Mouse (Mus musculus): ENCODE results near the gene Rgs10. TPM values are rescaled to one million over a fixed set of nuclear protein-coding genes. Genes with fewer than 3 reads are reported as not detected.

Gene Rgs10
- polyA plus RNA-seq, 1 experiment from 2014 or later: 21.9 TPM

DNA sequence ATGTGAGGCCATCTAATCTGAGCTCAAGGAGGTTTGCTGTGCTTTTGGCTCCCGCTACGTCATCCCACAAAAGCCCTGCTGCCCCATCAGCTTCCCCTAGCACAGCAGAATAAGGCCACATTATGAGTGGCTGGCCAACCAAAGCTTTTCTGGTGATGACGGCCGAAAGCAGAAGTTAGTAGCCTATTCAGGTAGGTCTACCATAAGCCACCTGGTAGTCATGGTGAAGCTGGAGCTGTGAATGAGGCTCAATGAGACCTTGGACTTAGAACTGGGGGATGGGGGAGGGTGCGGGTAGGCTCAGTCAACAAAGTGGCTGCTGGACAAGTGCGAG lies 36.1 kb downstream of the Rgs10 start:
- no peaks in the 10 kb centered on the region for H3K9me3 ChIP-seq
- H3K4me3 ChIP-seq: no peak overlapping the region
- ATAC-seq (replicated peaks): no peak
- no peaks in the 10 kb centered on the region for H3K36me3 ChIP-seq
- H3K4me2 ChIP-seq (replicated peaks): no peak overlapping the region
- H3K27ac ChIP-seq (replicated peaks): no peak overlapping the region
- 88% methylated on average over 6 of the region's 6 CpGs for WGBS
- H3K4me1 ChIP-seq: no peaks in the 10 kb centered on the region
- no peaks in the 10 kb centered on the region for H3K27me3 ChIP-seq
- H3K9ac ChIP-seq (replicated peaks): no peak overlapping the region

DNA sequence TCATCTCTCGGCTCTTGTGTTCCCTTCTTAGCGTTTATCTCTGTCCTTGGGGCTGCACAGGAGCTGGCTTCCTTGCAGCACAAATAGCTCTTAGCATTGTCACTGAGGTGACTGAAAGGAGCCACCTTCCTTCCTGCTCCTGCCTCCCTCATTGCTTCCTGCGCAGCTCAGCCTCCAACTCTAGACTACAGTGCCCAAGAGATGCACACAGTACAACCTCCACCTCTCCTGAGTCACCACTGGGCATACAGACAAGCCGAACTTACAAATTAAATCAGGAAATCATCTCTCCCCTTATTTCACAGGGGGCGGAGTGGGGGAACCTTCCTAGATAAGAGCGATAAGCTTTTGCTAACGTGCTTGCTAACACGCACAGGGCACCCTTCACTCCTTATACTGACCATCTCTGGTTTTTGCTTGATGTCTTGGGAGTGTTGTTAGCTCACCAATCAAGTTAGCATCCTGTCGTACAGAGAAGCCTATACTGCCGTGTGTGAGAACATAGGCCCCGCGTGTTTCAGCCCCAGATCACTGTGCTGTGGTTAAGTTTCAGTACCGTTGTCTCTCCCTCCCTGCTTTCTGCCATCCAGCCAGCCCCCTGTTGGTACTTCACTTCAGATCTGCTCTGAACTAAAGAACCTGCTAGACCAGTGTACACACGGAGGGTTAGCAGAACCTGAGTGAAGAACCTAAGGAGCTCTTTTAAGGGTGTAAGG lies 36.6 kb downstream of the Rgs10 start:
- Histone ChIP-seq H3K27ac (replicated peaks) (no peak overlapping the region), H3K4me2 (replicated peaks) (no peak overlapping the region), H3K4me1 (no peaks in the 10 kb centered on the region), H3K27me3 (no peaks in the 10 kb centered on the region), H3K4me3 (no peak overlapping the region), H3K9ac (replicated peaks) (no peak overlapping the region), H3K9me3 (no peaks in the 10 kb centered on the region), H3K36me3 (no peaks in the 10 kb centered on the region)
- 90% methylated on average over 14 of the region's 14 CpGs for WGBS
- no peak for ATAC-seq (replicated peaks)

DNA sequence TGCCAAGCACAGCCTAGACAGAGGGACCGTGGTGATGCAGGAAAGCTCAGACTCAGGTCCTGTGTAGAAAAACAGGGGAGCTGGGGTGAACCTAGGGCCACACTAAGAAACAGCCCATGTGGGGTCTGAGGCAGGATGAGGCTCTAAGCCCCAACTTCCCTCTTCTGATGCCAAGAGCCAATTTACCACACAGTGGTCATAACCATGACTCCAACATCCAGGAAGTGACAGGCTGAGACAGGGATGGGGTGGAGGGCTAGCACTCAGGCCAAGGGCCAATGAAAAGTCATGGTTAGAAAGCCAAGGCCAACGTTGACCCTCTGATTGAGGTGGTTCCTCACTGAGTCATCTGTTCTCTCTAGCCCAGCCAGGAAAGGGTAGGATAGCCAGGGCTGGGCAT lies 37.6 kb downstream of the Rgs10 start:
- no peak for ATAC-seq (replicated peaks)
- Histone ChIP-seq H3K9ac (replicated peaks) (no peak overlapping the region), H3K36me3 (no peaks in the 10 kb centered on the region), H3K27ac (replicated peaks) (no peak overlapping the region), H3K4me2 (replicated peaks) (no peak overlapping the region), H3K9me3 (no peaks in the 10 kb centered on the region), H3K27me3 (no peaks in the 10 kb centered on the region), H3K4me3 (no peak overlapping the region), H3K4me1 (no peaks in the 10 kb centered on the region)
- WGBS: 94% methylated on average over 2 of the region's 2 CpGs

DNA sequence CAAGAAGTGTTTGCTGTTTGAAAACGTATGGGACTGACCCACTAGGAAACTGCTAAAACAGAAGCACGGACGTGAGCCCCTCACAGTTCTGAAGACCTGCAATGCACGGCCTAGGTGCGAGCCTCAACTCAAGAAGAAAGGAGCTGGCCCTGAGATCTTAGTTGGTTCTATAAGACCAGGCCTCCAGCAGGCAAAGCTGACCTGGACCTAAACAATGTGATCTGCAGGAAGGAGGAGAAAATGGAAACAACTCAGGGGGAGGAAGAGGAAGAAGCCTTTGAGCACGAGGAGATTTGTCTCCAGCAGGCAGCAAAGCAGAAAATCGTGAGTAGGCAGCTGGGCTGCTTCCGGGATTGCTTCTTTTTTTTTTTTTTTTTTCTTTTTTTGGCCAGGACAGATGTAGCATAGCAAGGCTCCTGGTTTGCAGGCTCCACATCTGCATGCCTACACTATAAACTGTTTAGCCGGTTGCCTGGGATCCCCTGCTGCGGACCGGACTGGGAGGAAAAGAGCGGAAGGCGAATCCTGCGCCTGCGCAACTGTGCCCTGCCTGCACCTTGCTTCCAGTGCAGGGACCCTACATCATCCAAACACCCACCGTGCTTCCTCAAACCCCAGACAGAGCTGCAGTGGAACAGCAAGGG lies 39.3 kb downstream of the Rgs10 start:
- ATAC-seq (replicated peaks): no peak
- H3K27me3 ChIP-seq: no peaks in the 10 kb centered on the region
- H3K36me3 ChIP-seq: no peaks in the 10 kb centered on the region
- no peak overlapping the region for H3K4me3 ChIP-seq
- H3K4me1 ChIP-seq: no peaks in the 10 kb centered on the region
- WGBS: 66% methylated on average over 16 of the region's 16 CpGs
- no peak overlapping the region for H3K9ac ChIP-seq (replicated peaks)
- no peak overlapping the region for H3K4me2 ChIP-seq (replicated peaks)
- H3K9me3 ChIP-seq: no peaks in the 10 kb centered on the region
- H3K27ac ChIP-seq (replicated peaks): no peak overlapping the region

DNA sequence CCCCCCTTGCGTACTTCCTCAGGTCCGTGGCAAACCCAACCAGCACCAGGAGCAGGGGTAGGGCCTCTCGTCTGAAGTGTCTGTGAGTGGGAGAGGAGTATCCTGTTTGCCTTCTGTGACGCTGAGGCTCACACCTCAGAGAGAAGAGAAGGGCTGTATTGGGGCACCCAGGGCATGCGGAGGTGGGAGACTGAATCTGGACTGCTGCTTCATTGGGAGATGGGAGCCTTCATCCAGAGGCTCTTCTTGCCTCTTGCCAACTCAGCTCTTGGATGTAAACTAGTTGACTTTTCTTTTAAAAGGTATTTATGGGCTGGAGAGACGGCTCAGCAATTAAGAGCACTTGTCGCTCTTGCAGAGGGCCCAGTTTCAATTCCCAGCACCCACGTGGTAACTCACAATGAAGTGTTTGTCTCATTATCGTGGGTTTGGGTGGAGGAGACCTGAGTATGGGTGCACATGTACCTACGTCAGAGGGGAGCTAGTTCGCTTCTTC lies 42.3 kb downstream of the Rgs10 start:
- no peak overlapping the region for H3K27ac ChIP-seq (replicated peaks)
- no peaks in the 10 kb centered on the region for H3K4me1 ChIP-seq
- no peak for ATAC-seq (replicated peaks)

DNA sequence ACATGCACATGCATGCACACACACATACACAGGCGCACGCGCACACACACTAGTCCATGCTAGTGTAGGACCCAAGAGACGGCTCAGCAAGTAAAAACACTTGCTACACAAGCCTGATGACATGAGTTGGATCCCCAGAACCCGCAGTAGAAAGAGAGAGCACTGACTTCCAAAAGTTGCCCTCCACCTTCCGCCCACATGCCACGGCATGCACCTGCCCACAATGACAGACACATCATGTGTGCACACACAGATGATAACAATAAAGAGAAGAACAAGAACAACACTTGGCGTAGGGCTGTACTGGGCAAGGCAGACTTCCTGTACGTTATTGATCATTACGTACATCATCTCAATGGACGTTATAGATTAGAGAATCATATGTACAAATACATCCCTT lies 44.4 kb downstream of the Rgs10 start:
- no peak overlapping the region for H3K4me3 ChIP-seq
- no peak overlapping the region for H3K27ac ChIP-seq (replicated peaks)
- no peak overlapping the region for H3K9ac ChIP-seq (replicated peaks)
- no peaks in the 10 kb centered on the region for H3K9me3 ChIP-seq
- no peaks in the 10 kb centered on the region for H3K4me1 ChIP-seq
- H3K4me2 ChIP-seq (replicated peaks): no peak overlapping the region
- H3K27me3 ChIP-seq: no peaks in the 10 kb centered on the region
- WGBS: 95% methylated on average over 11 of the region's 11 CpGs
- no peak for ATAC-seq (replicated peaks)
- no peaks in the 10 kb centered on the region for H3K36me3 ChIP-seq

More for the DNA sequence above, 42.3 kb downstream of the Rgs10 start:
- H3K4me3 ChIP-seq: no peak overlapping the region
- no peaks in the 10 kb centered on the region for H3K36me3 ChIP-seq
- H3K4me2 ChIP-seq (replicated peaks): no peak overlapping the region
- no peaks in the 10 kb centered on the region for H3K9me3 ChIP-seq
- H3K9ac ChIP-seq (replicated peaks): no peak overlapping the region
- H3K27me3 ChIP-seq: no peaks in the 10 kb centered on the region
- 83% methylated on average over 11 of the region's 11 CpGs for WGBS

DNA sequence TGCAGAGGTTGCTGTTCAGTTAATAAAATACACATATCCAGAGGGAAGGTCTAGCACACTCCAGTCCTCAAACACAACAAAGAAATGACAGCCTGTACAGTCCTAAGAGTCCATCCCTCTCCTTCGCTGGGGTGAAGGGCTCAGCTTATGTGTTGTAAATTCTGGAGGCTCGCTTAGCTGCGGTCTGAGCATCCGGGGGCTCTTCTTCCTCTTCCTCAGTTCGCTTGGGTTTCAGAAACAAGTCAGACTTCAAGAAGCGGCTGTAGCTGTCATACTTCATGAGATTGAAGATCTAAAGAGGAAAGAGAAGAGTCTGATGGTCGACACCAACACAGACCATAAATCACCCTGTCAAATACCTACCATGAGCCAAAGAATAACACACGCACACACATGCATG lies 44.8 kb downstream of the Rgs10 start:
- Histone ChIP-seq H3K9me3 (no peaks in the 10 kb centered on the region), H3K4me3 (no peak overlapping the region), H3K9ac (replicated peaks) (no peak overlapping the region), H3K27ac (replicated peaks) (no peak overlapping the region), H3K4me1 (no peaks in the 10 kb centered on the region), H3K4me2 (replicated peaks) (no peak overlapping the region), H3K36me3 (no peaks in the 10 kb centered on the region), H3K27me3 (no peaks in the 10 kb centered on the region)
- no peak for ATAC-seq (replicated peaks)
- 90% methylated on average over 8 of the region's 8 CpGs for WGBS

DNA sequence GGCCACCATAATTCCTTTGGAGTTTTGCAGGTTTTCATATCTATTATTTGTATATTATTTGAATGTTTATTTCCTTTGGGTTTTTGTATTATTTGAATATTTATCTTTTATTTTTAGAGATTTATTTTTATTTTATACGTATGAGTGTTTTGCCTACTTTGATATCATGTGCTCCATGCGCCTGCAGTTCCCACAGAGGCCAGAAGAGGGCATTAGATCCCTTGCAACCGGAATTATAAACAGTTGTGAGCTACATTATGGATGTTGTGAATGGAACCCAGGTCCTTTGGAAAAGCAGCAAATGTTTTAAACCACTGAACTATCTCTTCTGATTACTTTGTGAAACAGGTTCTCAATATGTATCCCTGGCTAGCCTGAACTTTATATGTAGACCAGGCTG lies 46.2 kb downstream of the Rgs10 start:
- H3K4me2 ChIP-seq (replicated peaks): no peak overlapping the region
- H3K4me1 ChIP-seq: no peaks in the 10 kb centered on the region
- no peak overlapping the region for H3K4me3 ChIP-seq
- no peak overlapping the region for H3K27ac ChIP-seq (replicated peaks)
- ATAC-seq (replicated peaks): no peak
- H3K9me3 ChIP-seq: no peaks in the 10 kb centered on the region
- no peaks in the 10 kb centered on the region for H3K27me3 ChIP-seq
- H3K9ac ChIP-seq (replicated peaks): no peak overlapping the region
- H3K36me3 ChIP-seq: no peaks in the 10 kb centered on the region
- WGBS: 46% methylated on average over 3 of the region's 3 CpGs

DNA sequence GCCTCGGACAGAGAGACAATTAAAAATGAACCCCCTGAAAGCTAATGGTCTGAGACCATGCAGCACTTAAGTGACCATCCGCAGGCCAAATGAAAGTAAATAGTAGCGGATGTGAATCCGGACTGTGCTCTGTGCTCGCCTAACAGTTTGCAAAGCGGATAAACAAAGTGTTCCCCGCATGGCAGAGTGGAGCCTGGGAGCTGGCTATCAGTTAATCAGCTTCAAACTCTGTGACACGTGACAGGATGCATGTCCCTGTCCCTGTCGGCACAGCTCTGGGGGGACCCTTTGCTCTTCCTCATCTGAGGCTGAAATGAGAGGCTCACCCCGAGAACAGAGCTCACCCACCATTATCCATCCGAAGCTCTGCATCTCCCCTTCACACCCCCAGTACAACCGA lies 49.2 kb downstream of the Rgs10 start:
- no peak overlapping the region for H3K27ac ChIP-seq (replicated peaks)
- ATAC-seq (replicated peaks): no peak
- no peak overlapping the region for H3K4me3 ChIP-seq
- no peaks in the 10 kb centered on the region for H3K4me1 ChIP-seq
- no peaks in the 10 kb centered on the region for H3K27me3 ChIP-seq
- H3K36me3 ChIP-seq: no peaks in the 10 kb centered on the region
- H3K9ac ChIP-seq (replicated peaks): no peak overlapping the region
- H3K9me3 ChIP-seq: no peaks in the 10 kb centered on the region
- 86% methylated on average over 12 of the region's 12 CpGs for WGBS
- H3K4me2 ChIP-seq (replicated peaks): no peak overlapping the region

DNA sequence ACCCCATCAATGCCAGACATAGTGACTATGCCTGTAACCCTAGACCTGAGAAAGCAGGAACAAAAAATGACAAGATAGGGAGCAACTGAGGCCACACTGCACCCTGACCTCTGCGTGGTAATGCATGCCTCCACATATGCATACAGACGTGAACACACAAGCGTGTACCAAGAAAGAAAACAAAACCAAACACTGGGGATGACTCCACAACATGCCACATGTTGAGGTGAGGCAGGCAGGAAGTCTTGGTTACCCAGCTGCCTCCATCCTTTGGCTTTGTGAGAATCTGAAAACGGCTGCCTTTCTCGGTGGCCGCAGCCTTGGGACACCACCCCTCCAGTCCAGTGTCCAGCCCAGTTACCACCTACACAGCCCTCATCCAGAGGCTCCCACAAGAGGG lies 49.7 kb downstream of the Rgs10 start:
- no peaks in the 10 kb centered on the region for H3K9me3 ChIP-seq
- WGBS: 92% methylated on average over 6 of the region's 6 CpGs
- no peak for ATAC-seq (replicated peaks)

DNA sequence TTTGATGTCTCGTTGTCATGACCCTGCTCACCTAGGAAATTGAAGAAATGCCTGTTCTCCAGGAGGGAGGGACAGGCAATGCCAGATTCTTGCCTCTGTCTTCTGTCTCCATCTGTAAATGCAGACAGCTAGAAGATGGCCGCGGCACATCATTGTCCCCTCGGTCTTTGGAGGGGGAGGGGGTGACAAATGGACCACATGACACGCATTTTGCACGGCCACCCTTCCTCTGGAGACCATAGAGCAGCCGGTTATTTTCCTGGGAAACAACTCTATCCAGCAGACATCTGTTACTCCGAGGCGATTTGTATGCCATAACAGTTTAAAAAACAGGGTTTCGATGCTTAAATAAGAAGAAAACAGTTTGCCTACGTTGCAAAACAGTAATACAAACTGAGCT lies 51.9 kb downstream of the Rgs10 start:
- Histone ChIP-seq H3K4me3 (no peak overlapping the region), H3K27ac (replicated peaks) (no peak overlapping the region), H3K4me1 (no peaks in the 10 kb centered on the region), H3K27me3 (no peaks in the 10 kb centered on the region), H3K4me2 (replicated peaks) (no peak overlapping the region), H3K9ac (replicated peaks) (no peak overlapping the region), H3K36me3 (no peaks in the 10 kb centered on the region), H3K9me3 (no peaks in the 10 kb centered on the region)
- WGBS: 81% methylated on average over 11 of the region's 11 CpGs
- no peak for ATAC-seq (replicated peaks)

More for the DNA sequence above, 49.7 kb downstream of the Rgs10 start:
- no peaks in the 10 kb centered on the region for H3K36me3 ChIP-seq
- no peak overlapping the region for H3K9ac ChIP-seq (replicated peaks)
- H3K27ac ChIP-seq (replicated peaks): no peak overlapping the region
- no peaks in the 10 kb centered on the region for H3K4me1 ChIP-seq
- H3K4me3 ChIP-seq: no peak overlapping the region
- H3K27me3 ChIP-seq: no peaks in the 10 kb centered on the region
- no peak overlapping the region for H3K4me2 ChIP-seq (replicated peaks)

DNA sequence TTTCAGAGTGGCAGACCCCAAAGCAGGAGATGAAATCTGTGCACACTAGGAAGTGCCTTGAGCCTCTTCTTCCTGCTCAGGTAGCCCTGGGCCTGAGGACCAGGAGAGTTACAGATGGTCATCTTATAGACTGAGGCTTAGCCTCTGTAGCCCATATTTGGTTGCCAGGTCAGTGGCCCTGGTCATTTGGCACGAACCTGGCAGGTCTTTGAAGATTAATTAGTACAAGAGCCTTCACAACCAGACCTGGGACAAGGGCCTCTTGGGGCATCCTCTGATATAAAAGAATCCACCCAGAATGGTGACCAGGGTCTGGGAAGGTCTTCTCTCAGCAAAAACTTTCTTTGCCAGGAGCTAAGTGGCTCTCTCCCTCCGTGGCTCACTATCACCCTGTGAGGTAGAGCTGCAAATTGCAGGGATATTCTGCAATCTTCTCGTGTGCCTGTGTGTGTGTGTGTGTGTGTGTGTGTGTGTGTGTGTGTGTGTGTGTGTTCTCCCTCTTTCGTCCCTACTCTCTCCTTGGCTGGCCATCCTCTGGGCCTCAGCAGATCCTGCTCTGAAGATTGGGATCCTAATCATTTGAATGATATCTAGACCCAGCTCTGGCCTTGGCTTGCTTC lies 53.4 kb downstream of the Rgs10 start:
- Histone ChIP-seq H3K9me3 (no peaks in the 10 kb centered on the region), H3K4me2 (replicated peaks) (no peak overlapping the region), H3K4me3 (no peak overlapping the region), H3K4me1 (no peaks in the 10 kb centered on the region), H3K27me3 (no peaks in the 10 kb centered on the region), H3K27ac (replicated peaks) (no peak overlapping the region), H3K36me3 (no peaks in the 10 kb centered on the region), H3K9ac (replicated peaks) (no peak overlapping the region)
- no peak for ATAC-seq (replicated peaks)
- WGBS: 56% methylated on average over 4 of the region's 4 CpGs
